Mouse (Mus musculus) monocyte, adult 59 days (primary cell): ENCODE data around the gene Prkcg. TPM values are rescaled to one million over a fixed set of nuclear protein-coding genes. Genes with fewer than 3 reads are reported as not detected.

ENCODE experiments used
- total RNA-seq, 2 experiments: library from RNA; stranded (reverse); gene quantifications; one replicate each; pipeline ENCODE4 v1.2.4; 2023

Gene Prkcg
- 1 to 10 TPM; 5.7 to 8.9 TPM for total RNA-seq

GRCm38 (mm10) chr7:3288976-3289970, at the start of gene Prkcg, which contains the start of gene Myadm:
Gene Prkcg (plus strand): TSS chr7:3289179.
Gene Myadm (plus strand): TSS chr7:3289080.

GRCm38 (mm10) chr7:3332619-3333521, 43.9 kb downstream of the Prkcg start, which contains the start of gene Cacng7:
Gene Cacng7 (plus strand): TSS chr7:3332955.

Other genes with a start within 250 kb of the Prkcg start
- gene AU018091, start 120.0 kb upstream of the Prkcg start, total RNA-seq: not detected
- under 1 TPM in 1 of 2 experiments, not detected in 1; 0.12 TPM for gene Nlrp12, start 39.4 kb upstream of the Prkcg start, total RNA-seq
- 100 to 1,000 TPM; 329 to 360 TPM for gene Myadm, start 99 bp upstream of the Prkcg start, total RNA-seq
- not detected for gene Cacng7, start 43.8 kb downstream of the Prkcg start, total RNA-seq
- gene Cacng8, start 101.5 kb downstream of the Prkcg start, total RNA-seq: under 1 TPM in 1 of 2 experiments, not detected in 1; 0.60 TPM
- gene Cacng6, start 135.0 kb downstream of the Prkcg start, total RNA-seq: under 1 TPM in 1 of 2 experiments, not detected in 1; 0.43 TPM
- gene Tarm1, start 213.4 kb downstream of the Prkcg start, total RNA-seq: 1 to 10 TPM; 3.9 to 9.3 TPM